Mouse (Mus musculus): ENCODE measurements around the gene Lingo1.

Gene Lingo1

DNA sequence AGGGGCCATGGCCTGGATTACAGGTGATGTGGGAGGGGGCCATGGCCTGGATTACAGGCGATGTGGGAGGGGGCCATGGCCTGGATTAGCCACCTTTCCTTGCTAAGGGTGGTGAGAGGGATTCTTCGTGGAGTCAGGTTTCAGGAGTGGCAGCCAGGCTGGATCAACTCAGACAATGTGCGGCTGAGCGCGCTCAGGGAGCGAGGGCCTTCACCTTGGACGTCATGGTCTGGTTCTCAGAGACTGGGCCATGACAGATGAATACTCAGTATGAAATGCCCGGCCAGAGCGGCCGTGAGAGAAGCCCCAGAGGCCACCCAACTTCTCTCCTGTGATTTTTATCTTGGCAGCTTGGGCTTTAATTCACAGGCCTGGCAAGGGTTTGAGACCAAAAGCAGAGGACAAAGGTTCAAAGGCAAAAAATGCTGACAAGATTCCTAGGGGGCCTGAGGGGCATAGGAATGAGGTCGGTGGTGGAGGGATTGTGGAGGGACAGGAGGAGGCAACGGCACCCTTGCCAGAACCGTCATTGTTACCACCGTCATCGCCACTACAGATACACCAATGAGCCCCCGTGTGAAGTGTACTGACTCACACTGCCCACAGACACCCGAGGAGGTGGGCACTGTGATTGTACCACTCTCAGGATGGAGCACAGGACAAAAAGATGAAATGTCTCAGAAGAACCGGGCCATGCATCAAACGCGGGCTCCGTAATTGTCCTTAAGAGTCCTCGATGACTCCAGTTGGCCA, 117.2 kb downstream of the Lingo1 start:
- DNase-seq (ENCODE audit: low spot score in 2 of 2): no peak

DNA sequence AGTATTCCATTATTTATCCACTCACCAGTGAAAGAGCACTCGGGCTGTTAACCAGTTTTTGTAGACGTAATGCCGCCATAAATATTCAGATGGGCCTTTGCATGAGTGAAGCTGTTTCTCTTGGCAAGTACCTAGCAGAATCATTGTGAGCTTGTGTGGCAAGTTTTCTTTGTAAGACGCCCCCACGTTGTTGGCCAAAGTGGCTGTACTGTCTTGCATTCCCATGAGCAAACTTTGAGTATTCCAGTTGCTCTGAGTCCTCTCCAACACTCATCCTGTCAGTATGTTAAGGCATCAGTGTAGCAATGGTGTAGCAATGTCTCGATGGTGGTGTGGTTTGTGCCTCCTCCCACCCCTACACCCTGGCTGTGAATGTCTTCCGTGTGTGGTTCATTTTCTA, 120.6 kb downstream of the Lingo1 start:
- no peak for DNase-seq (ENCODE audit: low spot score in 2 of 2)

DNA sequence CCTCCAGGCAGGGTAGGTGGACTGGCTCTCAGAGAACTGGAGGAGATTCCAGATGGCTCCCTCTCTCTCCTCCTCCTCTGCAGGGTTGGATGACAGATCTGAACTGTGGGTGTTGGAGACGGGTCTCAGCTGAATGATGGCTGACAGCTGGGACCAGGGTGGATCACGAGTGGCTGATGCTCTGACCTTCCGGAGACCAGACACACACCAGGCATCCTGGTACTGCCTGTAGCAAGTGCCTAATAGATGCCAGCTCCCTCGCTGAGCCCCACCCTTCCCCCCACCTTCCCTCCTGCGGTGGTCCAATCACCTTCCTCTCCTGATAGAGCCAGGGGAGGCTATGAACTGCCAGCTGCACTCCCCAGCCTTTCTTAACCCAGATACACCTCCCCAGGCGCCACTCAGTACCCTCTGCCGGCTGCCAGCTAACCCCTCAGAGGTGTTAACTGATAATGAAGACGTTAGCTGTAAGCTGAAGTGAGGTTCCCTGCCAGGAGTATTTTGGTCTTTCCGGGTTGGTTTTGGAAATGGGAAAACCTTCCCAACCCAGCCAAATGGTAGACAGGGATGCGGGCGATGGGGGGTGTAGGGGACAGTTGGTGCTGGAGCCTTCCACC, 126.6 kb downstream of the Lingo1 start:
- DNase-seq (ENCODE audit: low spot score in 2 of 2): peak in 1 of 2 experiments; percentile 3

DNA sequence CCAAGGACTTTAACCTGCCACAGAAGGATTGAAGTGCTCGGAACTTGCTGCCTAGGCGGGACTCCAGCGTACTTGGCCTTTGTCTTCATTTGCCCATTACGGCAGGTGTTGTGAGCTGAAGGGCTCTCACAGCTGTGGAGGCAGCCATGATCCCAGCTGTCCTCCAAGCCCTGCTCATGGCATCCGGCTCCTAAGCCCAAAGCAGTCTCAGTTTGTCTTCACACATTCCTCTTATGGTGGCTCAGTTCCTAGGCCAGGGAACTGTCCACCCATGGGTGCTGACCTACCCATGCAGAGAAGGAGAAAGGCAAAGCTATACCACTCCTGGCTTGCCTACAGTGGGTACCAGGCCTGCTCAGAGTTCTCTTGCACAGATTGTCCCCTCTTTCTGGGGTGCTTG, 132.1 kb downstream of the Lingo1 start:
- no peak for DNase-seq (ENCODE audit: low spot score in 2 of 2)

DNA sequence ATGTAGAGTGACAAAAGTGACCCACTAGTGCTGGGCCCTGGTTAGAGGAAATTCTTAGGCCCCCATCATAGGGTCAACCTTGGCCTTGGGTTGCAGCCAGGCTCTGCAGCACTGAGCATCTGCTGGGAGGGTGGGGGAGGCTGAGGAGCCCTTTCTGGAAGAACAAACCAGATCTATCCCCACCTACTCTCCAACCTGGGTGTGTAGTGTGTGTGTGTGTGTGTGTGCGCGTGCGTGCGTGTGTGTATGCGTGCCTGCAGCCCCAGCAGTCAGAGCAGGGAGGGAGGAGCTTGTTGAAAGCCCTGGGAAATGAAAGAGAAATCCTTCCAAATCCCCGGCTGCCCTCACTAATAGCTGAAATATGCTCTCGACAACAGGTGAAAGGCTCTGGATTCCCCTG, 133.3 kb downstream of the Lingo1 start:
- no peak for DNase-seq (ENCODE audit: low spot score in 2 of 2)

DNA sequence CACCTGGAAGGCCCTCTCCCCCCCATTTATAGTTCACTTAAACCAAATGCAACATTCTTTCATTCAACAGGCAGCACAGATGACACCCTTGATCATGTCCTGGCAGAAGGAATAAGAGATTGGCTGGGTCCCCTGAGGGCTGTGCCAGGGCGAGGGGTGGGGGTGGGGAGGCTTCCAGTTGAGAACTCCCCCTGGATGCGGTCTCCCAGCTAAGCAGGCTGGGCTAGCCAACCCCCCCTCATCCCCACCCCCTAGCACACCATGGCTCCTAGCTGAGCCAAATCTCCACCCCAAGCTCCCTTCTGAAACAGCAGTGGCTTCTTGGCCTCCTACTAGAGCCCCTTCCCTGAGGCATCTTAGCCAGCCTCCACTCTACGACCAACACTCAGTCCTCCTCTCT, 133.9 kb downstream of the Lingo1 start:
- no peak for DNase-seq (ENCODE audit: low spot score in 2 of 2)

DNA sequence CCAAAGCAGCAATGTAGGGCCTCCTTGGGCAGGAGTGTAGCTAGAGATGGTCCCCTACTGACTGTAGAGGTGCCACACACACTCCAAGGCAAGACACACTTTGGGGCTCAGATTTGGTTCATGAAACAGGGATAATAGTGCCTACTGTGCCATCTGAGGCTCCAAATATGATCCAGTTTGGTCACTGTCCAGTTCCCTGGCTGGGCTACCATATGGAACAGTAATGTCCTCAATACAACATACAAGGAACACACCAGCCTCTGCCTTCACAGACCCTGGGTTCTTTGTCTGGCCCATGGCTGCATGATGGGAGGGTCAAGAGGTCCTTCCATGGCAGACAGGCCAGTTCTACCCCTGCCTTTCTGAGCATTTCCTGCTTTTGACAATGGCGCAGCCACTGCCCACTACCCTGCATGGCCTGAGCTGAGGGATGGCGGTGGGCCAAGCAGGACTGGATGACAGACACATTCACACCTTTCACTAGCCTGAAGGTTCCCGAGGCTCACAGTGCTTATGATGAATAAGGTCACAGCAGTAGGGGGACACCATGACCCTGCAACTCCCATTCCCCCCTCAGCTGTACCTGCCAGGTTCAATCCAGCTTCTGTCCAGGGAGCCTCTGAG, 134.9 kb downstream of the Lingo1 start:
- DNase-seq (ENCODE audit: low spot score in 2 of 2): no peak

DNA sequence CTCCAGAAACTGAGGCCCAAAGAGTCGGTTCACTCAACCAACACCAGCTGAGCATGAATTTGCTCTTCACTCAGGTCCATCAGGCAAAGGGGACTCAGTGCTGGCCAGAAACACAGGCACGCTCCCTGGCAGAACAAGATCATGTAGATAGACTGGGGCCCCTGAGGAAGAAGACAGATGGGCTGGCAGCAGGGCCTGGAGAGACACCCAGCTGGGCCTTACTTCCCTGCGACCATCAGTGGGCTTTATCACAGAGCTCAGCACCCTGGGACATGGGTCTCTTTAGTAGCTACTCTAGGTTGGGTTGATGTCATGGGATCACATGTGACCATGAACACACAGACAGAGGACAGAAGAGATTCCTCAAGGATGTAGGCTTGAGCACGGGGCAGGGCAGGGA, 137.7 kb downstream of the Lingo1 start:
- no peak for DNase-seq (ENCODE audit: low spot score in 2 of 2)

DNA sequence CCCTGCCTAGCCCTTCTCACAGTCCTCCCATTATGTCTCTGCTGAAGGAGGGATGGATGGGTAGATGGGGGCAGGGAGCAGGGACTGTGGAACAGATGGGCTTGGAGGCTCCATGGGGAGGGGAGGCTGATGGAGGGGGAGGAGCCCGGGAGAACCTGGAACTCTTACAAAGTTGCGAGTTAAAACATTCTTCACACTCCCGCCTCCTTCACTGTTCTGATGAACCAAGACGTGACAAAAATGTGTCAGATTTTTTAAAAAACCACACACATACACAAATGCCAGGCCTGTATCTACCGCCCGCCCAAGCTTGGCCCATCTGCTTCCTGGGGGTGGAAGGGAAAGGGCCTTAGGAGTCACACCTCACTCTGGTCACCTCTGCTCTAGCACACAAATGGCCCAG, 138.3 kb downstream of the Lingo1 start:
- no peak for DNase-seq (ENCODE audit: low spot score in 2 of 2)

DNA sequence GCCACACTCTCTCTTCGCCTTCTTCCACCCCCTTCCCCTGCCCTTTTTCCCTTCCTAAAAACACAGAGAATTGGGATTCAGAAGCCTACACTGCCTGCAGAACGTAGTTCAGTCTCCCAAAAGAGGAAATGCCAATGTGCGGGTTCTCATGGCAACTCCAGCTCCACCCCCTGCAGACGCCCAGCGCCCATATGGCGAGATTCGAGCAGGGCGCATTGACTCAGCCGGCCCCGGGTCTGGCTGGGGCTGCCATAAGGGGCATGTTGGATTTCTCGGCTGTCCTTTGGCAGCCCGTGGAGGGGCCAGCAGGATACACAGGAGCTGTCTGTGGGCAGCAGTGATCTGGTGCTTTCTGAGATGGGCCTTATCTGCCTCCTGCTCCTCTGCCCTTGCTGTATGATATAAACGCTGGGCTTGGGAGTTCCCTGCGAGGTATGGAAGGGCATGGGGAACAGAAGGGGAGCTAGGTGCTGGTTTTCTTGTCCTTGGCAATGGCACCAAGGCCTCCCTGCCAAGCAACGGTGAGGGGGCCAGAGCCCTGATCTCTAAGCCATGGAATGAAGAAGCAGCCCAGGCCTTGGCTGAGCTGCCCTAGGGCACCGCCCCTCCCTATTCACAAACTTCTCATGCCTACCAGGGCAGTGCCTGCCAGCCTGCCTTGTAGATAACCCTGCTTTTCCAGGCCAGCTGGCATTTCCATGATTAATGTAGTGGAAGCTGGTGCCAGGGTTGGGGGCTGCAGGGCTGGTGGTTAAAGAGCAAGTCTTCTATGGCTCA, 139.3 kb downstream of the Lingo1 start:
- peak in 1 of 2 experiments; percentile 6 for DNase-seq (ENCODE audit: low spot score in 2 of 2)

DNA sequence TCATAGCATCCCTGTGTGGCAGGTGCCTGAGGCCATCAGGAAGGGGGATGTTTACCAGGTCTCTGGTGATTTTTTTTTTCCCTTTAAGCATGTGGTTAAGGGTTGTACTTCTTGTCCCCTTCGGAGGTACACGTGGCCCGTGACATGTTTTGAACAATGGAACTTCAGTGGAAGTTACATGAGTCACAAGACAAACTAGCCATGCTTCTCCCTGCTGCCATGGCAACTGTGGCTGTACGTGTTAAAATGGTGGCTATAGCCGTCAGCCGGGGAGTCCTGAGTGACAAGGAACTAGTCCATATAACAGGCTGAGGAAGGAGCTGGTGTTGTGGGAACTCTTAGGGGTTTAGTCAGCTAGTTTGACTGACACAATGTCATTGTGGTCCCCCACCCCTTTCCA, 141.1 kb downstream of the Lingo1 start:
- DNase-seq (ENCODE audit: low spot score in 2 of 2): no peak

DNA sequence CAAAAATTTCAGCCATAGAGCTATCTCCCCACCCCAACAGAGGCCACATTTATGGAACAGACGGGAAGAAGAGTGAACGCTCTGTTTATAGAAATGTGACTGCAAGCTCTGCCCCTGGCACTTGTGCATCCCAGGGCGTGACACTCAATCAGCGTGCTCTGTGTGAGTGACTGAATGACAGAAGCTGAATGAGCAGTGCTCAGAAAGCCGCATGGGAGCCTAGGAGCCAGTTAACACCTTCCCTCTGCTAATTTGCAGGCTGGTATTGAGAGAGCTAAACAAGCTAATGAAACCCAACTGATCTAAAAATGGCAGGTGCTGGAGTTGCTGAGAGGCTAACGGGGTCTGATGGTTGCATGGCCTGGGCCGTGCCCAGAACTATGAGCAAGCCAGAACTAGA, 143.7 kb downstream of the Lingo1 start:
- no peak for DNase-seq (ENCODE audit: low spot score in 2 of 2)

DNA sequence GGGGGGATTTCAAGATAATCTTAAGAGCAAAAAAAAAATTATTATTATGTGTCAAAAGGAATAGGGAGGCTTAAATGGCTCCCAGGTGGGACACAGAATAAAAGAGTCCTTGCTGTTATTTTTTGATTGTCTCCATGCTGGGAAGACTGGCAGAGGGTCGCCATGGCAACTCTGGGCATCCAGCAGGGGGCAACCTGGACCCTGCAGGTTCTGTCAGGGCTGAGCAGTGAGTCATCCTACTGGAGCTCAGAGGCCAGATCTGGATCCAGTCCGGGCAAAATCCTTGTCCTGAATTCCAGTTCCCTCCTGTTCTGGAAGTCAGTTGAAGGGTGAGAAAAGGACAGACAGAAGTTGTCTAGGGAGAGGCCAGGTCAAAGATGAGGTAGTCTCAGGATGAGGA, 144.7 kb downstream of the Lingo1 start:
- DNase-seq (ENCODE audit: low spot score in 2 of 2): no peak

DNA sequence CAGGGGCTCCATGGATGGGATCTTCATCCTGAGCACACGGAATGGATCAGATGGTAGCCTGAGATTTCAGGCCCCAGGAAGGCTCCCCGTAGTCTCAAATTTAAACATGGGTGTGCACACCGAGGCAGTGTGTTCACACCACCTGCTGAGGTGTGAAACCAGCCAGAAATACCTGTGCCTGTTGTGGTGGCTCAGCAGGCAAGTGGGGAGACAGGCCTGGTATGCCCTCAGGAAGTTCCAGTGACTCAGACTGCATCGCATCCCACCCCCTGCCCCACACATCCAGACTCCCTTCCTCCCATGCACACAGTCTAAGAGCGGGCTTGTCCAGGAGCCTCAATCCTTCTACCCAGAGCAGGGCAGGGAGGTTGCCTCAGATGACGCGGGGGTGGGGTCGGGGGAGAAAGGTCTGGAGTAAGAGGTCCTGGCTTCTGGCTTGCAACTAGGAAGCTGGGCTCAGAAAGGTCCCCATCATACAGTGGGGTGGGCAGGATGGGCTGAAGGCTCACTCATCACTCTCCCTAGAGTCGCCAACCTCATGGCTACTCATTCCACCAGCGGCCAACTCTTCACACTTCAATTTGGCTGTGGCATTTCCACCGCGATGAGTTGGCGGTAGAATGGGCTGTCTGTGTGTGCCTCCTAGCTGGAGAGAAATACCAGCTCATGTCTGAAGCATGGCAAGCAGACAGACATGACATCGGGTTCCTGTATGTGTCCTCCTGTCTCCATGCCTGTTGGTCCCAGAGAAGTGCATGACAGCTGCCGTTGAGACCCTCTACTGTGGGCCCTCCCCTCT, 149.8 kb downstream of the Lingo1 start:
- no peak for DNase-seq (ENCODE audit: low spot score in 2 of 2)

DNA sequence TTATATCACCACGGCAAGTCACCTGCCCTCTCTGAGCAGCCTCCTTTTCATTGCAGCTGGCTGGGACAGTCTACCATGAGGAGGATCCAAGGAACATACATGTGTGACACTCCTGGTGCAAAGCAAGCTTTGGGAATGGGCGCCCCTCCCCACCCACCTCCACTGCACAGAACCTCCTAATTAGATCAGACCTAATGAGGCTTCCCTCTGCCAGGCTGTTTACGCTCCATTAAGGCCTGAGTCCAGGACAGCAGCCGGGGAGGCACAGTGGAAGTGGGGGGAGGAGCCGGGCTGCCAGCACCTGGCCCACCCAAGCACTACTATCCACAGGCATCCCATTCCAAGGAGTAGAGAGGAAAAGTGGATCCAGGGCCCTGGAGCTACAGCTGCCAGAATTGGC, 152.8 kb downstream of the Lingo1 start:
- DNase-seq (ENCODE audit: low spot score in 2 of 2): no peak

DNA sequence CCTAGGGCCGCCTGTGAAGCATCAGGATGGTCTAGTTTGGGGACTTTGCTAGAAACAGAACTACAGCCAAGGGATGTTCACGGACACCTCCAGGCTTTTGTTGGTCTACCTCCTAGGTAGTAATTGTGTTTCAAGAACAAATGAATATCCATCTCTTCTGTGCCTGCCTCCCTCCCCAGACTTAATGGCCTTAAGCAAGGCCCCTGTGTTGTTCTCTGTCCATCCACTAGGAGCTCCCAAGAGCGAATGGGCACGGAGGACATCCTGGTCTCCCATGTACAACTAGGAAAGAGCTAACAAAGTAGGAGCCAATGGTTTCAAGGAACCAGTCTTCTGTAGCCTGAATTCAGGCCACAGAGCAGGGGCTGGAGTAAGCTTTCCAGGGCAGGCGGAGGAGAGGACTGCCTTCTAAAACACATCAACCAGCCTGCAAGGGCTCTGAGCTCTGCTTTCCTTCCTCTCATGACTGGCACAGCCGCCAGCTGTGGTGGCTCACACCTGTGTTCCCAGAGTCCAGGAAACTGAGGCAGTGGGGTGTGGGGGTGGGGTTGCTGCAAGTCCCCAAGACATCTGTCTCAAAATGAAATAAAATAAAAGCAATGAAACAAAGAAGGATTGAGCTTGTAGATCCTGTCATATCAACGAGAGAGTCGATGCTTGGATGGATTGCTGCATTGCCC, 157.9 kb downstream of the Lingo1 start:
- DNase-seq (ENCODE audit: low spot score in 2 of 2): no peak

DNA sequence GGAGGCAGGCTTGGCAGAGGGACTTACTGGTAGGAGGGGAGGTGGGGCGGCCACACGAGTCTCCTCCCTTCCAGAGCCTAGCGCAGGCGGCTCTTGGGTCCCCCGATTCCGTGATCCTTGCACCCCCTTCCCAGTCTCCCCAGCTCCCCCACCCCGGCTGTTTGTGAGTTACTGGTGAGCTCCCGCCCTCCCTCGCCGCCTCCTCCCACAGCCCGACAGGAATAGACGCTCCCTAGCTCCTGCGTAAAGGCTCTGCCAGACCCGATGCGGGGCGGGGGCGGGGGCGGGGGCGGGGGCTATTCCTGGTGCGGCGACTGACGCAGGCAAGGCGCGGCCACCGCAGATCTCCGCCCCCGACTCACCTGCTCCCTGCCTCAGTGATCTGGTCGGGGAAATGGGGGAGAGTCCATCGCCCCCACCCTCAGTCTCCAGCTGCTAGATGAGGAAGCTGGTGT, 158.8 kb downstream of the Lingo1 start:
- no peak for DNase-seq (ENCODE audit: low spot score in 2 of 2)

DNA sequence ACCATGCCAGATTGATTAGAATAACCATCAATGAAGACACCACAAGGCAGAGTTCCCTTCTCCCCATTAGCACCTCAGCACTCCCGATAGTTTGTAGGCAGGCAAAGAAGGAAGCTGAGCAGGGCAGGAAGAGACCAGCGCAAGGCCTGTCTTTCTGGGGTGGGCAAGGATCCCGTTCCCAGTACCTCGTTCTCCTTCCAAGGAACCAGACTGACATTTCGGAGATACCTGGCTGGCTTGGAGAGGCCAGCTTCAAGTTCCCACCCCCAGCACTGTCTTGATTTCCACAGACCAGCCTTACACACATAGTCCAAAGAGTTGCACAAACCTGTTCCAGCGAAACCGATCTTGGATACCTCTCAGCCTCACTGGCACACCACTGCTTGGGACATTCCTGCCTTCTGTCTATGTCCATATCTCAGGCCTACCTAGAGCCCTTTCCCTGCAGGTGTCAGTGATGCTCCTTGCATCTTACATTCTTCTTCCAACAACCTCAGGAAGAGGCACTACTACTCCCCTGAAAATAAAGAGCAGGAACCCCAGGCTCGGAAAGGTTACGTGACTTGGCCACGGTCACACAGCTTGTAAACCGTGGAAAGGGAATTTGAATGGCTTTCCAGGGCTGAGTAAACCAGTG, 159.4 kb downstream of the Lingo1 start:
- peak in 1 of 2 experiments; percentile 13 for DNase-seq (ENCODE audit: low spot score in 2 of 2)

DNA sequence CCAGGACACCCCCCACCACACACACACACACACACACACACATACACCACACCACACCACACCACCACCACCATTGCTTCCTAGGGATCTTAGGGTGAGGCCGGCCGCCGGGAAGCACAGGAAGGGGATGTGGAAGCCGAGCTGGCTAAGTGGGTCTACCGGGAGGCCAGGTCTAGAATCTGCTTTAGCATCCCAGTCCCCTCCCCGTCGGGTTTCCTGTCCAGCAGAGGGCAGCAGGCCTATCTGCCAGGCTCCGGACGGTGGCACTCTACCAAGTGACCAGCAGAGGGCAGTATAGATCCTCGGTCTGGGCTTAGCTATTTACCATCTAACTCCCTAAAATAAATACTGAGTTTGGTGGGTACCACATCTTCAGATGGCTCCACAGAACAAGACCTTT, 160.1 kb downstream of the Lingo1 start:
- DNase-seq (ENCODE audit: low spot score in 2 of 2): peak; percentile 78 to 83

DNA sequence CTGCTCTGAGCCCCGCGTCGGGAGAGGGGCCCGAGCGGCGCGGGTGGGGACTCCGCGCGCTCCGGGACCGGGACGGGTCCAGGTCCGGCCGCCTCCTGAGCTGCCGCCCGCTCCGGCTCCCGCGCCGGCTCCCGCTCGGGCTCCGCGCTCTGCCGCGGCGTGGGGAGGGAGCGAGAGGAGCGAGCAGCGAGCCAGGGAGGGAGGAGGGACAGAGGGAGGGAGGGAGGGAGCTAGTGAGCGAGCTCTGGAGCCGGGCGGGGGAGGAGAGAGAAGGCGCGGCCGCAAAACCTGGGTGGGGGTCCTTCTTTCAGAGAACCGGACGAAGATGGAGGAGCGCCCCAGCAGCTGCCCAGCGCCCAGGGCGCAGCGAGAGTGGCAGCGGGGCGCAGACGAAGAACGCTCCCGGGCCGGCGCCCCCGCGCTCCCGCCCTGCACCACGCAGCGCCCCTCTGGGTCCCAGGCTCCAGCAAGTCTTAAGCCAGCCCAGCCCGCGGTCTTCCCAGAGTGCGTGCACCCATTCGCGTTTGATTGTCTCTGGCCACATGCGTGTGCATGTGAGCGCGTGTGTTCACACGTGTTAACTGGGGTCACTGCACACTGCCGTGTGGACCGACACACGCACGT, 160.7 kb downstream of the Lingo1 start:
- DNase-seq (ENCODE audit: low spot score in 2 of 2): peak; percentile 14 to 40

Data from heart, adult 9 months (tissue).